ENCODE assay signal across 8 mouse cellular contexts in genomic region chr7:27590566-27591213, GRCm38 (mm10). TPM values are rescaled to one million over a fixed set of nuclear protein-coding genes. Genes with fewer than 3 reads are reported as not detected.
A peak's percentile ranks its signal among the peaks of the same experiment; 100 is the strongest.
DNase-seq lines count a peak whose midpoint lies in the region; ATAC-seq and TF ChIP-seq lines count a peak whose summit lies in the region.

No protein-coding gene starts in this region.

- 0 out of 2 replicates have a peak, but pooled peaks cover 11% of the 10 kb centered on the region for H3K79me2 ChIP-seq in CH12.LX (replicated peaks; ENCODE audit: control insufficient read depth, extremely low read depth, insufficient read depth, poor library complexity, severe bottlenecking)

- in situ Hi-C loops in CH12.LX (cut with MboI; ENCODE audit: low pct_ligation_motif_present, low pct_unique_long_range_greater_than_20kb, low sequenced_read_pairs): no loop called here

- H3K27me3 ChIP-seq in heart, embryonic 12.5 days (replicated peaks): no peaks in the 10 kb centered on the region
- no peaks in the 10 kb centered on the region for H3K27me3 ChIP-seq in CH12.LX (replicated peaks)
- H3K27me3 ChIP-seq in forebrain, embryonic 15.5 days: no peaks in the 10 kb centered on the region
- H3K27me3 ChIP-seq in liver, embryonic 16.5 days (ENCODE audit: control insufficient read depth, insufficient read depth, low read depth, low read length): no peaks in the 10 kb centered on the region

- TF ChIP-seq EP300 in CH12.LX (IDR thresholded peaks at IDR 0.05; ENCODE audit: low read length): no peak

- peak in 1 of 2 experiments; percentile 39; a peak in 2 of 4 replicates for TF ChIP-seq CTCF in CH12.LX (conservative IDR thresholded peaks at IDR 0.05 in 1 of 2, IDR thresholded peaks at IDR 0.05 in 1 of 2; ENCODE audit: low read depth in 2 of 2, low read length in 2 of 2)

- intact Hi-C loops in heart, postnatal 14 days (cut with DNase I): loop anchor here (5.0 kb wide), 1 partner anchor 97 kb away; the partner anchor contains the start of gene Zfp607b
- intact Hi-C loops in left cerebral cortex, postnatal 10 days (cut with DNase I): loop anchor here (5.0 kb wide), 1 partner anchor 118 kb away; the partner anchor contains the start of gene Sertad3

- peak overlapping the region; percentile 83 for H3K4me3 ChIP-seq in heart, embryonic 12.5 days
- H3K4me3 ChIP-seq in CH12.LX (replicated peaks in 1 of 3; ENCODE audit: low read depth in 2 of 3, low read length in 2 of 3, poor library complexity in 1 of 3): peak overlapping the region; percentile 40 to 57 (median 48)
- H3K4me3 ChIP-seq in forebrain, embryonic 15.5 days: peak overlapping the region; percentile 72
- peak overlapping the region; percentile 89 for H3K4me3 ChIP-seq in liver, embryonic 16.5 days (ENCODE audit: low read depth, low read length)

- WGBS in heart, embryonic 12.5 days: 64% methylated on average over 4 of the region's 4 CpGs
- WGBS in forebrain, embryonic 15.5 days: 55% methylated on average over 4 of the region's 4 CpGs
- WGBS in liver, embryonic 16.5 days (ENCODE audit: insufficient replicate concordance): 55% methylated on average over 4 of the region's 4 CpGs

- H3K9me3 ChIP-seq in heart, embryonic 12.5 days (replicated peaks): no peaks in the 10 kb centered on the region
- no peaks in the 10 kb centered on the region for H3K9me3 ChIP-seq in CH12.LX (replicated peaks; ENCODE audit: low read length)
- no peaks in the 10 kb centered on the region for H3K9me3 ChIP-seq in forebrain, embryonic 15.5 days
- H3K9me3 ChIP-seq in liver, embryonic 16.5 days (replicated peaks; ENCODE audit: control insufficient read depth, low read length): no peaks in the 10 kb centered on the region

- no peak for TF ChIP-seq POLR2A in CH12.LX (IDR thresholded peaks at IDR 0.05; ENCODE audit: low read depth, low read length)

- DNase-seq in heart, postnatal 14 days: no peak
- no peak for DNase-seq in CH12.LX (ENCODE audit: extremely low read depth)
- no peak for DNase-seq in left cerebral cortex, postnatal 10 days (ENCODE audit: extremely low spot score in 1 of 2, low spot score in 2 of 2)
- DNase-seq in layer of hippocampus, postnatal 25 days (ENCODE audit: extremely low spot score in 1 of 2, low spot score in 1 of 2): no peak
- DNase-seq in left cerebral cortex, adult 11 months (ENCODE audit: low spot score): no peak

- peak overlapping the region; percentile 71 for H3K9ac ChIP-seq in heart, embryonic 12.5 days
- H3K9ac ChIP-seq in CH12.LX (ENCODE audit: insufficient read depth, low read depth): peak overlapping the region; percentile 71
- H3K9ac ChIP-seq in forebrain, embryonic 15.5 days (replicated peaks): peak overlapping the region; percentile 43; the same call in 1 of the 2 replicates
- H3K9ac ChIP-seq in liver, embryonic 16.5 days (ENCODE audit: low read depth, low read length): peak overlapping the region; percentile 96

- H3K27ac ChIP-seq in heart, embryonic 12.5 days (ENCODE audit: poor library complexity, severe bottlenecking): peak overlapping the region; percentile 95
- no peak overlapping the region for H3K27ac ChIP-seq in CH12.LX (ENCODE audit: insufficient read depth, low read depth)
- peak overlapping the region; percentile 99 for H3K27ac ChIP-seq in forebrain, embryonic 15.5 days (replicated peaks)
- peak overlapping the region; percentile 96 for H3K27ac ChIP-seq in liver, embryonic 16.5 days (ENCODE audit: low read length)

- H3K36me3 ChIP-seq in heart, embryonic 12.5 days: 0 out of 2 replicates have a peak, but pooled peaks cover 8% of the 10 kb centered on the region
- peaks cover 0 to 34% of the 10 kb centered on the region in 2 experiments for H3K36me3 ChIP-seq in CH12.LX (replicated peaks in 1 of 2; ENCODE audit: control insufficient read depth in 1 of 2, insufficient read depth in 1 of 2, low read length in 1 of 2)
- no peaks in the 10 kb centered on the region for H3K36me3 ChIP-seq in forebrain, embryonic 15.5 days
- H3K36me3 ChIP-seq in liver, embryonic 16.5 days (ENCODE audit: control insufficient read depth, insufficient read depth): no peaks in the 10 kb centered on the region

- TF ChIP-seq RAD21 in CH12.LX (IDR thresholded peaks at IDR 0.05; ENCODE audit: low read depth, low read length): peak; percentile 3; the same call in 1 of the 2 replicates

- peak overlapping the region; percentile 84 for H3K4me2 ChIP-seq in heart, embryonic 12.5 days
- H3K4me2 ChIP-seq in CH12.LX (ENCODE audit: insufficient read depth, low read depth, poor library complexity, severe bottlenecking): peak overlapping the region; percentile 40; the same call in 1 of the 2 replicates
- H3K4me2 ChIP-seq in forebrain, embryonic 15.5 days (replicated peaks): peak overlapping the region; percentile 74
- peak overlapping the region; percentile 67 for H3K4me2 ChIP-seq in liver, embryonic 16.5 days (ENCODE audit: low read depth, low read length)

- H3K4me1 ChIP-seq in heart, embryonic 12.5 days (replicated peaks): peaks cover 30% of the 10 kb centered on the region
- H3K4me1 ChIP-seq in CH12.LX (ENCODE audit: control insufficient read depth in 1 of 2, insufficient read depth in 2 of 2): peaks cover 16 to 33% of the 10 kb centered on the region in 2 experiments
- peaks cover 14% of the 10 kb centered on the region for H3K4me1 ChIP-seq in forebrain, embryonic 15.5 days
- H3K4me1 ChIP-seq in liver, embryonic 16.5 days (ENCODE audit: control insufficient read depth, low read depth, low read length): peaks cover 30% of the 10 kb centered on the region

- dilution Hi-C loops in CH12.LX (cut with MboI; ENCODE audit: extremely low pct_ligation_motif_present, extremely low pct_unique_long_range_greater_than_20kb, low sequenced_read_pairs): no loop called here

- ATAC-seq in heart, embryonic 12.5 days (ENCODE audit: insufficient number of reproducible peaks, low FRiP score): no peak
- ATAC-seq in forebrain, embryonic 15.5 days (replicated peaks): peak; percentile 1; the same call in 1 of the 2 replicates
- no peak for ATAC-seq in liver, embryonic 16.5 days (ENCODE audit: low read depth)

TF ChIP-seq in CH12.LX, 34 proteins besides CTCF, POLR2A, EP300 and RAD21 (continues in another document):
- no peak for TF ChIP-seq JUN (IDR thresholded peaks at IDR 0.05; ENCODE audit: insufficient read depth, low read depth, low read length)
- no peak for TF ChIP-seq ZC3H11A (IDR thresholded peaks at IDR 0.05; ENCODE audit: low read depth, low read length)
- no peak for TF ChIP-seq HCFC1 (IDR thresholded peaks at IDR 0.05; ENCODE audit: low read depth, low read length)
- TF ChIP-seq TBP (conservative IDR thresholded peaks at IDR 0.05; ENCODE audit: low read depth, low read length): no peak
- TF ChIP-seq E2F4 (IDR thresholded peaks at IDR 0.05; ENCODE audit: insufficient replicate concordance, low read depth, low read length): no peak
- TF ChIP-seq IRF4 (IDR thresholded peaks at IDR 0.05; ENCODE audit: low read depth, low read length): no peak
- TF ChIP-seq UBTF (IDR thresholded peaks at IDR 0.05; ENCODE audit: low read depth, low read length): no peak
- TF ChIP-seq NRF1 (IDR thresholded peaks at IDR 0.05; ENCODE audit: low read depth, low read length): no peak
- no peak for TF ChIP-seq CHD1 (IDR thresholded peaks at IDR 0.05; ENCODE audit: low read depth, low read length)
- TF ChIP-seq POLR2AphosphoS2 (IDR thresholded peaks at IDR 0.05; ENCODE audit: low read depth, low read length): no peak
- no peak for TF ChIP-seq MEF2A (IDR thresholded peaks at IDR 0.05; ENCODE audit: borderline replicate concordance, low read depth, low read length)
- no peak for TF ChIP-seq PAX5 (IDR thresholded peaks at IDR 0.05; ENCODE audit: low read length)
- no peak for TF ChIP-seq BHLHE40 (IDR thresholded peaks at IDR 0.05; ENCODE audit: low read depth, low read length)
- no peak for TF ChIP-seq USF1 (IDR thresholded peaks at IDR 0.05; ENCODE audit: low read depth, low read length)
- no peak for TF ChIP-seq CHD2 (IDR thresholded peaks at IDR 0.05; ENCODE audit: low read length)
- no peak for TF ChIP-seq SIN3A (IDR thresholded peaks at IDR 0.05; ENCODE audit: low read length)
- no peak for TF ChIP-seq ZNF384 (IDR thresholded peaks at IDR 0.05; ENCODE audit: low read depth, low read length)

RNA-seq across cellular contexts. Expression of gene Akt2, which starts 0.7 kb away (rescaled TPM):
- 85.0 and 89.4 TPM in 2 replicates for polyA plus RNA-seq in heart, embryonic 12.5 days (2016; fragmentation: Nextera tagmentation; extraction: Ambion mirVana)
- 100 to 1,000 TPM; 169 to 170 TPM for total RNA-seq in heart, postnatal 14 days (2021)
- 40.3 and 41.8 TPM in 2 replicates for total RNA-seq in CH12.LX (2012; rRNA removed)
- 39.3 and 39.5 TPM in 2 replicates for total RNA-seq in CH12.LX (2014; rRNA removed)
- polyA plus RNA-seq in CH12.LX (2012; ENCODE audit: insufficient read length, low read depth): 77.1 and 77.3 TPM in 2 replicates
- 94.2 and 97.1 TPM in 2 replicates for polyA plus RNA-seq in forebrain, embryonic 15.5 days (2015; fragmentation: Nextera tagmentation; extraction: Ambion mirVana)
- 24.8 and 26.3 TPM in 2 replicates for polyA plus RNA-seq in liver, embryonic 16.5 days (2015; fragmentation: Nextera tagmentation; extraction: Ambion mirVana)
- total RNA-seq in left cerebral cortex, postnatal 10 days (2021): 100 to 1,000 TPM in 1 of 2 experiments, 10 to 100 TPM in 1; 92.2 to 103 TPM
- total RNA-seq in layer of hippocampus, postnatal 25 days (2021): 100 to 1,000 TPM in 1 of 2 experiments, 10 to 100 TPM in 1; 93.8 to 122 TPM

RNA-seq across cellular contexts. Expression of gene 2310022A10Rik, which starts 37.7 kb away (rescaled TPM):
- polyA plus RNA-seq in heart, embryonic 12.5 days (2016; fragmentation: Nextera tagmentation; extraction: Ambion mirVana): 36.4 and 37.4 TPM in 2 replicates
- total RNA-seq in heart, postnatal 14 days (2021): 10 to 100 TPM; 53.0 to 62.2 TPM
- 7.0 and 7.8 TPM in 2 replicates for total RNA-seq in CH12.LX (2012; rRNA removed)
- total RNA-seq in CH12.LX (2014; rRNA removed): 7.2 and 8.6 TPM in 2 replicates
- 27.1 and 30.7 TPM in 2 replicates for polyA plus RNA-seq in CH12.LX (2012; ENCODE audit: insufficient read length, low read depth)
- 36.9 and 38.9 TPM in 2 replicates for polyA plus RNA-seq in forebrain, embryonic 15.5 days (2015; fragmentation: Nextera tagmentation; extraction: Ambion mirVana)
- polyA plus RNA-seq in liver, embryonic 16.5 days (2015; fragmentation: Nextera tagmentation; extraction: Ambion mirVana): 15.6 and 16.1 TPM in 2 replicates
- total RNA-seq in left cerebral cortex, postnatal 10 days (2021): 10 to 100 TPM; 23.1 to 26.2 TPM
- total RNA-seq in layer of hippocampus, postnatal 25 days (2021): 10 to 100 TPM; 23.5 to 24.2 TPM

RNA-seq across cellular contexts. Expression of gene Pld3, which starts 37.7 kb away (rescaled TPM):
- 59.5 and 63.4 TPM in 2 replicates for polyA plus RNA-seq in heart, embryonic 12.5 days (2016; fragmentation: Nextera tagmentation; extraction: Ambion mirVana)
- total RNA-seq in heart, postnatal 14 days (2021): 10 to 100 TPM; 29.0 to 31.8 TPM
- total RNA-seq in CH12.LX (2012; rRNA removed): 16.2 and 21.1 TPM in 2 replicates
- 6.0 and 6.2 TPM in 2 replicates for total RNA-seq in CH12.LX (2014; rRNA removed)
- 13.5 and 14.1 TPM in 2 replicates for polyA plus RNA-seq in CH12.LX (2012; ENCODE audit: insufficient read length, low read depth)
- polyA plus RNA-seq in forebrain, embryonic 15.5 days (2015; fragmentation: Nextera tagmentation; extraction: Ambion mirVana): 95.7 and 106 TPM in 2 replicates
- 85.0 and 101 TPM in 2 replicates for polyA plus RNA-seq in liver, embryonic 16.5 days (2015; fragmentation: Nextera tagmentation; extraction: Ambion mirVana)
- total RNA-seq in left cerebral cortex, postnatal 10 days (2021): 100 to 1,000 TPM; 520 to 550 TPM
- total RNA-seq in layer of hippocampus, postnatal 25 days (2021): 100 to 1,000 TPM; 625 to 635 TPM

Comparison
In these comparisons a context has a peak if more than half of its experiments do, and no peak if none do; other contexts are left out.
1. H3K9ac ChIP-seq: peak in every context shown above with its lines; median percentile 96 in liver, embryonic 16.5 days; 71 in heart, embryonic 12.5 days; 71 in CH12.LX; 43 in forebrain, embryonic 15.5 days.
2. RNA of gene Pld3, which starts 37.7 kb away (total RNA-seq): 625 to 635 TPM in layer of hippocampus, postnatal 25 days and 520 to 550 TPM in left cerebral cortex, postnatal 10 days; 29.0 to 31.8 TPM in heart, postnatal 14 days and 6.0 to 21.1 TPM in CH12.LX; every median in the first group is over 10 times any median in the second.
3. Peak in every context shown above with its lines, with median percentiles within 50 percentile points of each other: H3K4me2 ChIP-seq and H3K4me3 ChIP-seq.